Mouse (Mus musculus) CH12.LX (cell line): ENCODE measurements around the gene Camkmt. TPM values are rescaled to one million over a fixed set of nuclear protein-coding genes. Genes with fewer than 3 reads are reported as not detected.
A peak's percentile ranks its signal among the peaks of the same experiment; 100 is the strongest.

Experiments used
- DNase-seq: peaks from one replicate; pipeline ENCODE4 v3.0.0-alpha.2; 2013; ENCODE audit errors: extremely low read depth
- H3K27ac ChIP-seq: 2 replicates; pipeline ENCODE4 v1.5.1; 2012; ENCODE audit warnings: low read depth, mild to moderate bottlenecking, control low read depth, moderate library complexity; ENCODE audit not compliant: insufficient read depth
- H3K27me3 ChIP-seq: replicated peaks from 2 replicates; pipeline ENCODE3; 2012; ENCODE audit warnings: inconsistent platforms
- H3K36me3 ChIP-seq, 2 experiments: replicated peaks in 1 of 2; 2 replicates each; pipeline versions ENCODE3 to v1.6.1; 2012; ENCODE audit warnings: inconsistent platforms in 1 of 2, low read length in 1 of 2, mild to moderate bottlenecking in 1 of 2, mixed read lengths in 1 of 2, moderate library complexity in 1 of 2; ENCODE audit not compliant: control insufficient read depth in 1 of 2, insufficient read depth in 1 of 2
- H3K4me1 ChIP-seq, 2 experiments: 2 replicates each; pipeline ENCODE4 v1.6.1; 2012; ENCODE audit warnings: inconsistent platforms in 1 of 2, moderate library complexity in 1 of 2; ENCODE audit not compliant: insufficient read depth in 2 of 2, control insufficient read depth in 1 of 2
- H3K4me2 ChIP-seq: 2 replicates; pipeline ENCODE4 v1.6.1; 2012; ENCODE audit warnings: low read depth, mild to moderate bottlenecking, control low read depth; ENCODE audit not compliant: poor library complexity, insufficient read depth, severe bottlenecking
- H3K4me3 ChIP-seq, 3 experiments: fragments of 150-350 bp in 1 of 3; sonication (generic) in 1 of 3; replicated peaks in 1 of 3; 2 replicates each; pipeline versions ENCODE3 to v1.5.1; 2011 to 2012; ENCODE audit warnings: low read depth in 2 of 3, low read length in 2 of 3, mild to moderate bottlenecking in 2 of 3, moderate library complexity in 2 of 3, control low read depth in 1 of 3, improper control_type of control experiment in 1 of 3, inconsistent platforms in 1 of 3, mixed read lengths in 1 of 3; ENCODE audit not compliant: poor library complexity in 1 of 3
- H3K79me2 ChIP-seq: replicated peaks from 2 replicates; pipeline ENCODE4 v1.6.1; 2012; ENCODE audit warnings: mild to moderate bottlenecking, moderate library complexity; ENCODE audit not compliant: control insufficient read depth, poor library complexity, insufficient read depth, severe bottlenecking; ENCODE audit errors: extremely low read depth
- H3K9ac ChIP-seq: 2 replicates; pipeline ENCODE4 v1.6.1; 2012; ENCODE audit warnings: low read depth, mild to moderate bottlenecking, control low read depth, moderate library complexity; ENCODE audit not compliant: insufficient read depth
- H3K9me3 ChIP-seq: replicated peaks from 2 replicates; pipeline ENCODE3; 2012; ENCODE audit warnings: low read length, inconsistent platforms, mixed read lengths
- BHLHE40 ChIP-seq: IDR thresholded peaks from 2 replicates; pipeline ENCODE4 v1.6.1; 2011; ENCODE audit warnings: mild to moderate bottlenecking, low read depth, low read length, improper control_type of control experiment
- CHD1 ChIP-seq: IDR thresholded peaks from 2 replicates; pipeline ENCODE4 v1.6.1; 2012; ENCODE audit warnings: low read depth, low read length, improper control_type of control experiment, inconsistent platforms
- EP300 ChIP-seq: IDR thresholded peaks from 2 replicates; pipeline ENCODE4 v1.6.1; 2011; ENCODE audit warnings: low read length, improper control_type of control experiment
- ETS1 ChIP-seq: conservative IDR thresholded peaks from 2 replicates; pipeline ENCODE4 v1.6.1; 2012; ENCODE audit warnings: low read depth, mild to moderate bottlenecking, inconsistent platforms, low read length, improper control_type of control experiment, moderate library complexity
- GABPA ChIP-seq: IDR thresholded peaks from 2 replicates; pipeline ENCODE4 v1.6.1; 2012; ENCODE audit warnings: low read depth, low read length, improper control_type of control experiment, inconsistent platforms; ENCODE audit not compliant: insufficient replicate concordance
- HCFC1 ChIP-seq: IDR thresholded peaks from 2 replicates; pipeline ENCODE4 v1.6.1; 2012; ENCODE audit warnings: low read depth, mild to moderate bottlenecking, inconsistent platforms, low read length, improper control_type of control experiment
- JUN ChIP-seq: IDR thresholded peaks from 2 replicates; pipeline ENCODE4 v1.6.1; 2011; ENCODE audit warnings: low read depth, mild to moderate bottlenecking, low read length, improper control_type of control experiment, moderate library complexity; ENCODE audit not compliant: insufficient read depth
- KAT2A ChIP-seq: IDR thresholded peaks from 2 replicates; pipeline ENCODE4 v1.6.1; 2012; ENCODE audit warnings: low read length, improper control_type of control experiment, inconsistent platforms; ENCODE audit not compliant: insufficient replicate concordance
- MXI1 ChIP-seq: IDR thresholded peaks from 2 replicates; pipeline ENCODE4 v1.6.1; 2011; ENCODE audit warnings: mild to moderate bottlenecking, low read depth, low read length, improper control_type of control experiment
- NELFE ChIP-seq: IDR thresholded peaks from 2 replicates; pipeline ENCODE4 v1.6.1; 2011; ENCODE audit warnings: low read depth, low read length, improper control_type of control experiment
- NRF1 ChIP-seq: IDR thresholded peaks from 2 replicates; pipeline ENCODE4 v1.6.1; 2014; ENCODE audit warnings: low read depth, mild to moderate bottlenecking, inconsistent platforms, low read length, improper control_type of control experiment, moderate library complexity
- POLR2A ChIP-seq: IDR thresholded peaks from 2 replicates; pipeline ENCODE4 v1.6.1; 2011; ENCODE audit warnings: low read depth, mild to moderate bottlenecking, improper control_type of control experiment, low read length
- RAD21 ChIP-seq: IDR thresholded peaks from 2 replicates; pipeline ENCODE4 v1.6.1; 2011; ENCODE audit warnings: low read depth, mild to moderate bottlenecking, low read length, improper control_type of control experiment, moderate library complexity
- SIN3A ChIP-seq: IDR thresholded peaks from 2 replicates; pipeline ENCODE4 v1.6.1; 2012; ENCODE audit warnings: low read length, improper control_type of control experiment, inconsistent platforms
- SMC3 ChIP-seq: IDR thresholded peaks from 2 replicates; pipeline ENCODE4 v1.6.1; 2011; ENCODE audit warnings: low read depth, low read length, improper control_type of control experiment
- TCF12 ChIP-seq: IDR thresholded peaks from 2 replicates; pipeline ENCODE4 v1.6.1; 2014; ENCODE audit warnings: low read depth, mild to moderate bottlenecking, inconsistent platforms, low read length, improper control_type of control experiment
- UBTF ChIP-seq: IDR thresholded peaks from 2 replicates; pipeline ENCODE4 v1.6.1; 2012; ENCODE audit warnings: low read depth, mild to moderate bottlenecking, inconsistent platforms, low read length, improper control_type of control experiment, moderate library complexity
- USF2 ChIP-seq: conservative IDR thresholded peaks from 2 replicates; pipeline ENCODE4 v1.6.1; 2011; ENCODE audit warnings: low read depth, low read length, improper control_type of control experiment
- ZMIZ1 ChIP-seq: IDR thresholded peaks from 2 replicates; pipeline ENCODE4 v1.6.1; 2012; ENCODE audit warnings: low read depth, mild to moderate bottlenecking, inconsistent platforms, low read length, improper control_type of control experiment
- ZNF384 ChIP-seq: IDR thresholded peaks from 2 replicates; pipeline ENCODE4 v1.6.1; 2012; ENCODE audit warnings: low read depth, low read length, improper control_type of control experiment, inconsistent platforms
- dilution Hi-C: fragments of 300-500 bp; cut with MboI; formaldehyde crosslinking; loops from 2 replicates; pipeline ENCODE4 v1.14.3; 2020; ENCODE audit warnings: low sequenced_read_pairs; ENCODE audit not compliant: extremely low pct_unique_long_range_greater_than_20kb, extremely low pct_ligation_motif_present
- in situ Hi-C: fragments of 300-500 bp; cut with MboI; formaldehyde crosslinking; loops from 3 replicates; pipeline ENCODE4 v1.14.3; 2019; ENCODE audit warnings: low sequenced_read_pairs, low pct_ligation_motif_present, low pct_unique_long_range_greater_than_20kb, mixed read lengths
- polyA plus RNA-seq: library from polyadenylated mRNA; unstranded; fragments of >175 nt; gene quantifications from 2 replicates; pipeline ENCODE4 v1.2.1, GENCODE M21; 2012; ENCODE audit warnings: low read depth; ENCODE audit not compliant: insufficient read length
- total RNA-seq, 2 experiments: library from RNA; depleted of rRNA; stranded (reverse); fragments of 300-350 nt in 1 of 2; fragments of >200 nt in 1 of 2; gene quantifications; 2 replicates each; pipeline ENCODE4 v1.2.3; 2012 to 2014

Gene Camkmt
- total and polyA plus RNA-seq, 3 experiments: 1.5 to 4.4 (median 1.8) TPM

DNA sequence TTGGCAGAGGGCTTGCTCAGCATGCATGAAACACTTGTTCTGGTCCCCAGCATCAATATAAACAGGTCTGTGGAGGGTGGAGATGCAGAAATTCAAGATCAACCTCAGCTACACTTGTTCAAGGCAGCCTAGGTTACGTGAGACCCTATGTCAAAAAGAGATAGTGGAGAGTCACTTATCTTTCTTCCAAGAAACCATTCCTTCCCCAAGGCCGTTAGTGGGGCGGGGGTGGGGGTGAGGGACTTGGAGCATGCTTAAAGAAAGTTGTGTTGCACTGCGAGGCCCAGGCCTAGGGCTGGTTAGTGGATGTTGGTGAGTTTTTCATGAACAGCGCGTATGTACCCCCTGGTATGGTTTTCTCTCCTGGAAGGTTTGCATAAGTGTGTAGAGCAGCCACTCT, 292.6 kb downstream of the Camkmt start:
- Histone ChIP-seq H3K4me2 (no peak overlapping the region), H3K4me1 (no peaks in the 10 kb centered on the region), H3K36me3 (no peaks in the 10 kb centered on the region), H3K27ac (no peak overlapping the region), H3K4me3 (no peak overlapping the region), H3K27me3 (no peaks in the 10 kb centered on the region), H3K9me3 (no peaks in the 10 kb centered on the region), H3K79me2 (no peaks in the 10 kb centered on the region), H3K9ac (no peak overlapping the region)
- no peak for TF ChIP-seq POLR2A
- no peak for TF ChIP-seq JUN
- no peak for TF ChIP-seq NELFE
- TF ChIP-seq CHD1: no peak
- TF ChIP-seq USF2: no peak
- TF ChIP-seq ZMIZ1: no peak
- TF ChIP-seq NRF1: no peak
- no peak for TF ChIP-seq KAT2A
- TF ChIP-seq ETS1: no peak
- no peak for TF ChIP-seq BHLHE40
- TF ChIP-seq SMC3: no peak
- TF ChIP-seq UBTF: no peak
- no peak for TF ChIP-seq TCF12
- no peak for TF ChIP-seq GABPA
- no peak for TF ChIP-seq HCFC1
- no peak for TF ChIP-seq ZNF384
- TF ChIP-seq EP300: no peak
- TF ChIP-seq RAD21: no peak
- no peak for TF ChIP-seq SIN3A
- dilution Hi-C loops (no loop called here), in situ Hi-C loops (no loop called here)
- no peak for DNase-seq

GRCm38 (mm10) chr17:85393091-85393890, 302.9 kb downstream of the Camkmt start:
- Histone ChIP-seq H3K9ac (no peak overlapping the region), H3K36me3 (no peaks in the 10 kb centered on the region), H3K79me2 (no peaks in the 10 kb centered on the region), H3K27ac (no peak overlapping the region), H3K27me3 (no peaks in the 10 kb centered on the region), H3K9me3 (no peaks in the 10 kb centered on the region), H3K4me1 (peaks cover 0 to 22% of the 10 kb centered on the region in 2 experiments; a peak in 2 of 4 replicates), H3K4me2 (no peak overlapping the region), H3K4me3 (no peak overlapping the region)
- dilution Hi-C loops: no loop called here
- 0 out of 2 replicates have a peak, but pooled peaks have one; percentile 26 for TF ChIP-seq ZNF384
- TF ChIP-seq MXI1: no peak
- in situ Hi-C loops: no loop called here
- DNase-seq: no peak
